Mouse (Mus musculus): ENCODE data around the gene Tcf7l1. TPM values are rescaled to one million over a fixed set of nuclear protein-coding genes. Genes with fewer than 3 reads are reported as not detected.

Gene Tcf7l1
- polyA plus RNA-seq, 3 experiments from 2014 or later, result 0.24 to 1.2 (median 0.78) TPM

DNA sequence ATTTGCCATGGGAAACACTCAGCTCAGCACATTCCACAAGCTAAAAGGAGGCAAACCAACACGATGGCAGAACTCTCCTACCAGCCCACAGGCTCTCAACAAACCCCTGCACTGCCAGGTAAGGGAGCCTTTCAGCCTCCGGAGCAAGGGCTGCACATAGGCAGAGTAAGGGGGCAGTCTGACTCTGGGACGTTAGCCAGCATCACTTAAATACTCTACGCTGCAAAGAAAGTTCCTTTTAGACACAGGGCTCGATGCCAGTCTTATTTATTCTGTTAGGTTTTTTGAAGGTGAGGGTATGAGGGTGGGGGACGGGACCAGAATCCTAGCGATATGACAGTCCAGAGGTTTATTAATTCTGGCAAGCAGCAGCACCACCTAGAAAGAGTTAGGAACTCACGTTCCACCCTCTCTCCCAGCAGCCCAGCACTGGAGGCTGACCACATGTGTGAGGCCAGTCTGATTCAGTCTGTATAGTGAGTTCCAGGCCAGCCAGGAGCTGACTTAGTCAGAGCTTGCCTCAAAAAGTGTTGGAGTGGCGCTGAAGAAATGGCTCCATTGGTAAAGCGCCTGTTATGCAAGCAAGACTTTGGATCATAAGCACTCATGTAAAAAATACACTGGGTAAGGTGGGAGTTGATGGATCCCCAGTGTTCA, 44.8 kb downstream of the Tcf7l1 start:
- ATAC-seq, result no peak

DNA sequence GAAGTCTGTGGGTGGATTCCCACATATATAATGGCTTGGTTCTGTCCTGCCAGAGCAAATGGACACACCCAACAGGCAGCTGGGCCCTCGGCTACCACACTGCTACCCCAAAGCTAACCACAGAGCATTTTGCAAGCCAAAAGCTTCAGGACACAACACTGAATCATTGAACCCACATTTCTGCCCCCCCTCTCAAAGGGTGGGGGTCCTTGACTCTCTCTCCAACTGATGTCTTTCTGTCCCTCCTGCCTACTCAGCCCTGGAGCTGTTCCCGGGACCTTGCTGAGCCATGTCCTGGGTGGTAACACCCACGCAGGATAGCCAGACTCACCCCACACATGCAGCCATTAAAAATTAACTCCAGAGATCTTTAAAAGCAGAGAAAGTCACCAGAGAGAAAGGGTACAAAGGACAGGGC, 45.4 kb downstream of the Tcf7l1 start:
- no peak for ATAC-seq

GRCm38 (mm10) chr6:72742331-72742730, 46.7 kb downstream of the Tcf7l1 start:
- ATAC-seq, result no peak

DNA sequence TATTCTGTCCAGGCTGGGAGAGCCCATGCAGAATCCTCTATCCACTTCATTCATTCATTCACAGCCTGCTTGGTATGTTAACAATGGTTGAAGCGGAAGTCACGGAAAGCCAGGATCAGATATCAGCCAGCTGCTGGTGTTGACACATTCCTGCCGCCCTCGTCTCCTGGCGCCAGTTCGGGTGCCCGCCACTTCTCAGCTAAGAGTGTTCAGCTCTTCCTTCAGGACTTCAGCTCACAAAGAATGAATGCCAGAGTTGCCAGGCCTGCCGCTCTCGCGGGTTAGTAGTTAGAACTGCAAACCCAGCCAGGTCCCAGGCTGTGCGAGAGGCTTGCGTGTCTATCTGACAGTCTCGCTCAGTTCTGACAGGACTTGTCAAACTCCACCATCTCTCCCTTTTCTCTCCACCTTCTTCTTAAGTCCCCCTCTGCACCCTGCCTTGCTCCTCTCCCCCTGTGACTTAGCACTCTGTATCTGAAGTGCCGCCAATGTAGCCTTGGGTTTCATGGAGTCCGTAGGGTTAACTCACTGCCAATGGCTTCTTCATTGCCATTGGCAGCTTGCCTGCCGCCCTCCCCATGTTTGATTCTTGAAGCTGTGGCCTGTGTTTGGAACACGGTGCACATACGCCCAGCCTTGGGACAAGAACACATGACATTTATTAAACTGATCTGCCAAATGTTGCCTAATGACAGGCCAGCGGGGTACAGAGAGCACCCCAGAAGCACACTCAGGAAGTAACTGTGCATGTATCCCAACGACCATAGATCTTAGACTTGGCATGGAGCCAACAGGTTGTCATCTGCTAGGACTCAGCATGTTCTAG, 48.2 kb downstream of the Tcf7l1 start:
- no peak for ATAC-seq

GRCm38 (mm10) chr6:72736872-72737271, 52.2 kb downstream of the Tcf7l1 start:
- no peak for ATAC-seq

DNA sequence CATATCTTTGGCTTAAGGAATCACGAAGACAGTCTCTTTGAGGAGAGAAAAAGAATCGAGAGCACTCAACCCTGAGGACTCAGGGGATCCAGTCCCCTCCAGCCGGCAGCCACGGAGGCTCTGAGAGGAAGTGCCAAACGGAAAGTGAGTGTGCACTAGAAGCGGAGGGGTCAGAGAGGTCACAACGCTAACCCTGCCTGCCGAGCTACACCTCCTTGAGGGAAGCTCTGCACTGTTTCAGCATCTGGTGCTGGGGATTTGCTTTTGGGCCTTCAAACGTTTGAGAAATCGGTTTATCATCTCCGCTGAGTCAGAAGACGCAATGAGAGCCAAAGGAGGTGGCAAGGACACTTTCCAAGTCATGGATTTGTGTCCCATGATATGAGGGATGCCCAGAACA, 53.8 kb downstream of the Tcf7l1 start:
- no peak for ATAC-seq

DNA sequence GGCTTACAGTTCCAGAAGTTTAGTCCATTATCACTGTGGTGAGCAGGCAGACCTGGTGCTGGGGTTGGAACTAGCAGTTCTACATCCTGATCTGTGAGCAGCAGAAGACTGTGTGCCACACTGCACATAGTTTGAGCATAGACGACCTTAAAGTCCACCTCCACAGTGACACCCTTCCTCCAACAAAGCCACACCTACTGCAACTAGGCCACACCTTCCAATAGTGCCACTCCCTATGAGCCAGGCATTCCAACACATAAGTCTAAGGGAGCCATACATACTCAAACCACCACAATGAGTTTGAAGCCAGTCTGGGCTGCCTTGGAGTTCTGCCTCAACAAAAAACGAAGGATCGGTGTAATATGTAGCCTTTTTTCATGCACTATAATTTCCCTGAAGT, 55.7 kb downstream of the Tcf7l1 start:
- ATAC-seq, result no peak

GRCm38 (mm10) chr6:72732109-72732508, 56.9 kb downstream of the Tcf7l1 start:
- no peak for ATAC-seq

DNA sequence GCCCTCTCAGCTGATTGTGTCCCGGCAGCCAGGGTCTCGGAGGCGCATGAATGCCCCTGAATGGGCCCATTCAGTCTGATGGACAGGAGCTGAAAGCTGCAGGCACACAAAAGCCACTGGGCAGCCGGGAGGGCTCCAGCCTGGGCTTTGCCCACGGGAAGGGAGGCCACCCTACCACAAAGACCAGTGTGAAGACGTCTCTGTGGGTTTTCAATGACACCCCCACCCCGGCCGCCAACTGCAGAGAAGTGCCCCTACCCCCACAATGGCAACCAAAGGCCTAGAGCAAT, 58.5 kb downstream of the Tcf7l1 start:
- no peak for ATAC-seq

DNA sequence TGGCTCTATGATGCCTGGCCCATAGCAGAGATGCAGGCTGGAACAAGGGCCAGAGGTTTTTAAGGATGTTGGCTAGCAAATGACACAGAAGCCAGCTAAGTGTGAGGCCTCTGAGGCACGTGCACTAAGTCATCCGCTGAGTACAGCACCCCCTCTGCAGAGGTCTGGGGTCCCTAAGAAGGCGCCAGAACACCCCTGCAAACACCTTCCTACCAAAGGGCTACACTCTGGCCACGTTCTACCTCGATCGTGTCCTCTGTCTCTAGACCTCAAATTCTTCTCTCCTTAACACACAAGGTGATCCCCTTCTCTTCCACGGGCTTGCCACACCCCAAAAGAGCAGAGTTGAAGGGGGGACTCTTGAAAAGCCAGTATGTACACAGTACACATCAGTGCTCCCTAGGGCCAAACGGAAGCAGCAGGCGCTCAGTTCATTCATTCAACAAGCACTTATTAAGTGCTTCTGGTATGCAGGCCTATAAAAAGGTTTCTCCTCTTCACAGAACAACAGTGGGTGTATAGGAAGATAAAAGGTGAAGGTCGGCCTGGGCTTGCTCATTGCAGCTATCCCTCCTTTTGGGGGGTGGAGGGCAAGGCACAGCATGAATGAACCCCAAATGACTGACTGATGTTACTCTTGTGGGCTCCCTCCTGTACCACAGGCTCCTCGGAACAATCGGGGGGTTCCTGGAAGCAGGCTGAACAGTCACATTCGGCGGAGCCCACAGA, 59.1 kb downstream of the Tcf7l1 start:
- no peak for ATAC-seq

GRCm38 (mm10) chr6:72727826-72728225, 61.2 kb downstream of the Tcf7l1 start:
- no peak for ATAC-seq

GRCm38 (mm10) chr6:72724494-72725180, 64.4 kb downstream of the Tcf7l1 start:
- ATAC-seq, result no peak

GRCm38 (mm10) chr6:72723731-72724385, 65.2 kb downstream of the Tcf7l1 start:
- ATAC-seq, result no peak

DNA sequence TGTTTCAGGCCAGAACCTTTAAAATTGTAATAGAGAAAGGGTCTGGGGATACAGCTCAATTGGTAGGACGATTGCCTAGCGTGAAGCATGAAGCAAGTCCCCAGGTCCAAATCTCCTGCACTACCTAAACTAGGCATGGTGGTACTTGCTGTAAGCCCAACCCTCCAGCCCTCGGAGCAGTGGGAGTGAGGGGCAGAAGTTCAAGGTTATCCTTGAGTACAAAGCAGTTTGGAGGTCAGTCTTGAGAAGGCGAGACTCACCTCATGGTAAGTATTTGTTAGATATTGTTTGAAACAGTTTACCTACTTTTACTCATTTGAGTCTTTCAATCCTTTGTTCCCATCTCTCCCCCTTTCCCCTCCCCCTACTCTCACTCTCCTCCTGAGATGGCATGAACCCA, 65.9 kb downstream of the Tcf7l1 start:
- no peak for ATAC-seq

DNA sequence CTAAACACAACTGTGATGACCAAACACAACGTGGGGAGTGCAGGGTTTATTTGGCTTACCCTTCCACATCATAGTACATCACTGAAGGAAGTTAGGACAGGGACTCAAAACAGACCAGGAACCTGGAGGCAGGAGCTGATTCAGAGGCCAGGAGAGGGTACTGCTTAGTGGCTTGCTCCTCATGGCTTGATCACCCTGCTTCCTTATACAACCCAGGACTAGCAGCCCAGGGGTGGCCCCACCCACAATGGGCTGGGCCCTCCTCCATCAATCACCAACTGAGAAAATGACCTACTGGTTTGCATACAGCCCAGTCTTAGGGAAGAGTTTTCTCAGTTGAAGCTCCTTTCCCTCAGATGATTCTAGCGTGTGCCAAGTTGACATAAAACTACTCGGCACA, 68.2 kb downstream of the Tcf7l1 start:
- no peak for ATAC-seq

DNA sequence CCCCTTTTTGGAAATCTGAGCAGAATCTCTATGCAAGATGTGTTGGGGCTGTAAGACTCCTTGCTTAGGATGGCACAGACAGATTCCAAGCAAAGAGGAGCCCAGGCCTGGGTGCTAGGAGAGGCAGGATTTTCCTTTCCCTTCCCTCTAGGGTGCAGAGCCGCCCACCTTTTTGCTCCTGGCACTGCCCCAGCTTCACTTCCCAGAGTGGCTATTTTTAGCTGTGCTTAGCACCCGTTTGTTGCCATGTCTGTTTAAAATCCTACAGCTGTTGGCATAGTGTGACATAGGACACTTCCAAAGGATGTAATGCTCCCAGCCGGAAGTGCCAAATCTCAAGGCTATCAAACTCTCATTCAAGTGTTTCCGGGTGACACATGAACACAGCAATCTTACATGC, 74.3 kb downstream of the Tcf7l1 start:
- ATAC-seq, result no peak

GRCm38 (mm10) chr6:72714250-72714649, 74.8 kb downstream of the Tcf7l1 start:
- ATAC-seq, result no peak

GRCm38 (mm10) chr6:72711508-72712081, 77.5 kb downstream of the Tcf7l1 start:
- ATAC-seq, result no peak

DNA sequence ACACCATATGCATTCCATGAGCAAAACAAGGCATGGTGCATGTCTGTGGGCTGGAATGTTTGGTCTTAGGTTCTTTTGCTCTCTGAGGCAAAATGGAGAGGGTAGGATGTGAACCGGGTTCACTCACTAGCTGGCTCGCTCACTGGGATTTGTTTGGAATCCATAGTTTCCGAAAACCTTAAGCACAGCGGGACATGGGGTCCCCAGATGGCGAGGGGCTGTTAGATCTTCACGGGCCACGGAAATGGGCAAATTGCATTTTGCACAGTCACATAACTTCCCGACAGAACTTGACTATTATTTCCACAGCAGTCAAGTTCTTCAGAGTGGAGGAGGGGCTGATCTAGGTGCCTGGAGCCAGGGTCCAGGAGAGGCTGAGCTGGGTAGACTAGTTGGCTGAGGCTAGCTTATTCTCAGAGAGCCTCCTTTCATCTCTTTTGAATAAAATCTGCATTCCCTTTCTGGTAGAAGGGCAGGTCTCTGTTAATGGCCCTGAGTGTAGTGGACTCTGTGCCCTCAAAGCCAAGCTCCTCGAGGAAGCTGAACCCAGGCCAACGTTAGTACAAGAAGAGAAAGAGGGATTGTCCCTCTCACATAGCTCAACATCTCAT, 78.1 kb downstream of the Tcf7l1 start:
- ATAC-seq, result no peak

- no peak for ATAC-seq
Observed at GRCm38 (mm10) chr6:72699467-72700126, 89.5 kb downstream of the Tcf7l1 start.

DNA sequence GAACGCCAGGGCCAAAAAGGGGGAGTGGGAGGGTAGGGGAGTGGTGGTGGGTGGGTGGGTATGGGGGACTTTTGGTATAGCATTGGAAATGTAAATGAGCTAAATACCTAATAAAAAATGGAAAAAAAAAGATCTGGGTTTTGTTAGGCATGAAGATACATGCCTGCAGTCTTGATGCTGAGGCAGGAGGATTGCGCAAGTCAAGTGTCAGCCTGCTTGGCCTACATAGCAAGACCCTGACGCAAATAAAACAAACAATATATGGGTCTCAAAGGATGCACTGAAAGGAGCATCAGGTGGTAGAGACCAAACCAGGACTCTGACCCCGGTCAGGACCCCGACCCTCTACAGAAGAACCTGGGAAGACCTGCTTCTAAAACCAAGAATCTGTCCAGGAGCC, 90.5 kb downstream of the Tcf7l1 start:
- ATAC-seq, result no peak

Data from inflammation-experienced regulatory T-cells, adult 6 months (primary cell).